Mouse (Mus musculus) right cerebral cortex, adult 2 months (tissue): ENCODE measurements around the gene Rabac1.
A peak's percentile ranks its signal among the peaks of the same experiment; 100 is the strongest.

Experiments used
- DNase-seq, 2 experiments: peaks; one replicate each; pipeline ENCODE4 v3.0.0; 2021 to 2022; ENCODE audit warnings: low spot score in 2 of 2

Rabac1 gene

DNA sequence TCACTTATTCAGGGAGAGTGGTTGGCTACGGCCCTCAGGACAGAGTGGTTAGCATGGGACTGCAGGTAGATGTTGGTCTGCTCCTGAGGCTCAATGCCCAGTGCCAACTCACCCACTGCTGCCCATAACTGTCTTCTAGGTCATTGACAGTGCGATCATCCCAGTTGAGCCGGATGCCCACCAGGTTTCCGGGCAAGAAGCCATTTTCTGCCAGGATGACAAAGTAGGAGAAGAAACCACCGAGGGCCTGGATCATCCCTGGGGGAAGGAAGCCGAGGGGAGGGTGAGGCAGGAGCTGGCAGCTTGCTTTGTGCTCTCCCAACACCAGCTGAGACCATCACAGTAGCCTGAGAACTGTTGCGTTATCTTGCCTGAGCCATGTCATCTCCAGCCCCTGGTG is 7.9 kb upstream of the Rabac1 start:
- DNase-seq = peak in 1 of 2 experiments; percentile 5

DNA sequence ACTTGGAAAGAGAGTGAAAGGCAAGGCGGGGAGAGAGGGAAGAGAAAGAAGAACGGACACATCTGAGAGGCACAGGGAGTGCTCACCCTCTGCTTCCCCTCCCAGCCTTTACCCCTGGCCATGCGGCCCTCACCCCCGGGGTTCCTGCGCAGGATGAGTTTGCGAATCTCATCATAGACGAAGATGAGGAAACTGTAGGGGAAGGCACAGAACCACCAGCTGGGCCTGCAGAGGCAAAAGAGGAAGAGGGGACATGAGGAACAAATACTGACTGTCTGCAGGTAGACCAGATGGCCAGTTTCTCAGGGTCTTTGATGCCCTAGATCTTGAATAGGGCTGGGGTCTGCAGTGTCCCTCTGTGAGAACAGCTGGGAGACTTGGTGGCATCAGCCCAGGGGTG is 6.2 kb upstream of the Rabac1 start:
- DNase-seq = no peak

GRCm38 (mm10) chr7:24974893-24975595 is 2.5 kb upstream of the Rabac1 start:
- DNase-seq = peak in 1 of 2 experiments; percentile 47

DNA sequence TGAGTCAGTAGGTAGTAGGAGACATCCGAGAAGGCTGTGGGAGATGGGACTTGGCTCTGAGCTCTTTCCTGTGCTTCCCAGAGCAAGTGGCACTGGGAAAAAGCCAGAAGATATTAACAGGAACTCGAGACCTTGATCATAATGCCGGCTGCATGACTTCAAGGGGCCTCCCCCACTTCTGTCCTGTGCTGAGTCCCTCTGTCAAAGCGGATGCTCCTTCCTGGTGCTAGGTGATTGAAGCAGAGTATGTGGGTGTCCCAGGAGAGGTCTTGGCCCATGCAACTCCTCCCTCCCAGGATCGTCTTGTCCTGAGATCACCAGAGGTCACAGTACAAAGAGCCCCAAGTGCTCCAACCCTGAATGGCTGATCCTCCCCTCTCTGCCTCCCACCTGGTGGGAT is 1.3 kb upstream of the Rabac1 start:
- DNase-seq = no peak

DNA sequence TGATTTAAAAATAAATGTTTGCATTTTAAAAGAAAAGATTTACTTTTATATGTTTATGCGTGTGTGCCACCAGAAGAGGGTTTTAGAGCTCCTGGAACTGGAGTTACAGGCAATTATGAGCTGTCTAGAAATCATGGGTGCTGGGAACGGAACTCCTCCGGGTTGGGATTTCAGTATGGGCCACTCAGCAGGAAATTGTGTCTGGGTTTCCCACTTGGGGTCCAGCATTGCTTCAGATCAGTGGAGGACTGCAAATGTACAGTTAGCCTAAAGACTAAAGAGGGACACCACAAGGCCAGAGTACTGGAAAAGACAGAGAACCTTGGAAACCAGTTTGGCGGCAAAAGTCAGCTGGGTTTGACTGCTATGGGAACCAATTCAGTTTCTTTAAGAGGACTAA is 654 bp upstream of the Rabac1 start:
- no peak for DNase-seq

DNA sequence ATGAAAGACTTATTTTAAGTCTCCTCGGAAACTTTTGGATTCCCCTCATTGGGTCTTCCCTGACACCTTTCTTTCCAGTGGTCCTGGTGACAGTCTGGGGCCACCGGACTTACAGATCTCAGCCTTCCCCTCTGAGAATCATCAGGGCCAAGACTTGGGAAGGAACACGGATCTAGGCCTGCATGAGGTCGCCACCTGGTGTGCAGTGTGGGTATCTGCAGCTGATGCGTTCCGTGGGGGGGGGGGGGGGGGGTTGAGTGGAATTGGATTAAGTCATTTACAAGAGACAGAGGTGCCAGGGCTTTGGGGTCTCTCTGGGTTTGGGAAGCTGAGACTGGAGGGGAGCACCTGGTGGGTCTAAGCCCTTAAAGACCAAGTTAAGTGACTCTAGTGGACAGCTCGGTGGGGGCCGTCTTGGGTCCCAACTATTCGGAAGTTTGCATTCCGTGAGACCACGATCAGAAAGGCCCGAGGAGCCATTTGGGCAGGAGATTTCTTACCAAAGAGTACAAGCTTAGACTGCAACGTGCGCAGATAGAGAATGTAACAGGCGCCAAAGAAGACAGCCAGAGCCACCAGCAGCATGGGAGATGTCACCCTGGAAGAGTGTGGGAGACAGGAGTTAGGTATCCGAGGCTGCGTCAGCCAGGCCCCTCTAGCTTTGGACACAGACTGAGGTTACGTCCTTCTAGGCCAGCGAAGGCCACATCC is 1.1 kb downstream of the Rabac1 start:
- DNase-seq = peak in 1 of 2 experiments; percentile 56

- no peak for DNase-seq
These were observed 2.2 kb downstream of the Rabac1 start for GRCm38 (mm10) chr7:24970341-24970740.

DNA sequence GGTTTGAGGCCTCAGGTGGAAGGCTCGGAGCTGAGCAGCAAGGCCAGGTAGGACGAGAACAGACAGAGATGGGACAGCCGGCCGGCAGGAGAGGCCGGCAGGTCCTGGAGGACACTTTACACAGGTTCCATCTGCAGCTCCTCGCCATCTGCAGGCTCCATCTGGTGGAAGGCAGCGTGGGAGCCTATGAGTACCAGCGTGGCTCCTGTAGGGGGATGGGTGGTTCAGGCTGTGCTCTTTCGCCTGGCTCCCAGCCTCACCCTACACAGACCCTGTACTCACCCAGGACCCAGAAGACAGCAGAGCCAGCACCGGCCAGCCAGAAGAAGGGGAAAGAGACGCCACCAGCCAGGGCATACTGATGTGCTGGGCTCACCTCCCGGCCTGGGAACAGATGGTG is 2.7 kb downstream of the Rabac1 start:
- DNase-seq = peak; percentile 70 to 73

- DNase-seq = no peak
These were observed 4.1 kb downstream of the Rabac1 start for GRCm38 (mm10) chr7:24968463-24968862.

DNA sequence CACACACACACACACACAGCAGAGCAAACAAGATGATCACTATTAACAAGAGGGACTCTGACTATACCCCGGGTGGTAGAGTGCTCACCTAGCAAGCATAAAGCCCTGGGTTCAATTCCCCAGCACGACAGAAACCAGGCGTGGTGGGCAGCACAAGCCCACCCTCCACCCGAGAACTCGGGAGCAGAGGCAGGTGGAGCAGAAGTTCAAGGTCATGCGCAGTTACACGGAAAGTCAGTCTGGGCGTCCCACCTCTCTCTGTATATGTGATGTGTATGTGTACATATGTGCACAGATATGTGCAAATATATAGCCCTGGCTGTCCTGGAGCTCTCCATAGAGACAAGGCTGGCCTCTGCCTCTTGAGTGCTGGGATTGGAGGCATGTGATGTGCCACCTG is 4.6 kb downstream of the Rabac1 start:
- DNase-seq = no peak

- DNase-seq = peak; percentile 90 to 93
These were observed 7.5 kb downstream of the Rabac1 start for GRCm38 (mm10) chr7:24964897-24965535.

DNA sequence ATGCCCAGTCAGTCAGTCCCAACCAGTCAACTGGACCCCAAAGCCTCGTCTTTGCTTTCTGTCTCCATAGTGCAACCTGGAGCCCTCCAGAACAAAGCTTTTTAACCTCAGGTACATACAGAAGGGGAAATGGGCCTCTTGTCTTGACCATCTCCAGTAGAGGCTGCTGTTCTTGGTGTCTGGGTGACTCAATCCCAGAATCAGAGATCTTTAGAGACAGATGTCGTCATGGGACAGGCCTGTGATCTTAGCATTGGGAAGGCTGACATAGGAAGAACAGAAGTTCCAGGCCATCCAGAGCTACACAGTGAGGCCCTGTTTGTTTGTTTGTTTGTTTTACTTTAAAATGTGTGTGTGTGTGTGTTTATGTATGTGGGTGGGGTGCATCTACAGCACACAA is 8.3 kb downstream of the Rabac1 start:
- DNase-seq = no peak

GRCm38 (mm10) chr7:24955226-24955625 is 17.3 kb downstream of the Rabac1 start:
- DNase-seq = no peak

DNA sequence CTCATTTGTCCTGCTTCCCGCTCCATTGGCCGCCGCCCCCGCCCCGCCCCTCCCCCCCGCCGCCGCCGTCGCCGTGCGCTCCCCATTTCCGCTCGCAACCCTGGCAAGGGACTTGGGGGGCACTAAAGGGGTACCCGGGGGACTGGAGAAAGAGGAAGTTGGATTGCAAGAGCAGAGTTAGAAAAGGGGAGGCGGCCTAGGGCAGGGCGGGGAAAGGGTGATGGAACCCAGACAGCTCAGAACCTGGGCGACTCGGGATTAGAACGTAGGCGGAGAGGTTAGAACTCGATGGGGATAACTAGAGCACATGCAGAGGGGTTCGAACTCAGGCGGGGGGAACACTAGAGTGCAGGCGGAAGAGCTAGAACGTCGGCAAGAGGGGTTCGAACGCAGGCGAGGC is 18.1 kb downstream of the Rabac1 start:
- DNase-seq = no peak

DNA sequence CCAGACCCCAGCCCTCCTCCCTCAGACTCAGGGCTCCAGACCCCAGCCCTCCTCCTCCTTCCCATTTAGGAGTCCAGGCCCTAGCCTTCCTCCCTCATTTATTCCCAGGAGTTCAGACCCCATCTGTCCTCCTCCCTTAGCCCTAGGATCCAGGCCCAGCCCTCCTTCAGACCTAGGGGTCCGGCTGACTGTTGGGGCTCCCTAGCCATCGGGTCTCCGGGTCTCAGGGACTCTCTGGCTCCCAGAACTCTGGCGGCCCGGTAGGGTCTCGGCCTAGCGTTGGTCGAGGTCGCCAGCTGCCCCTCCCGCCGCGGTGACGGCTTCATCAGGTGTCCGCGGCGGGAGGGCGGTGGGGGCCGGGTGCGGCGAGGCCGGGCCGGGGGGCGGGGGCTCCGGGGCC is 18.6 kb downstream of the Rabac1 start:
- no peak for DNase-seq

GRCm38 (mm10) chr7:24949958-24950623 is 22.5 kb downstream of the Rabac1 start:
- DNase-seq = peak; percentile 57

- no peak for DNase-seq
These were observed 23.8 kb downstream of the Rabac1 start for GRCm38 (mm10) chr7:24948774-24949173.

- no peak for DNase-seq
These were observed 25.1 kb downstream of the Rabac1 start for GRCm38 (mm10) chr7:24947316-24948048.

DNA sequence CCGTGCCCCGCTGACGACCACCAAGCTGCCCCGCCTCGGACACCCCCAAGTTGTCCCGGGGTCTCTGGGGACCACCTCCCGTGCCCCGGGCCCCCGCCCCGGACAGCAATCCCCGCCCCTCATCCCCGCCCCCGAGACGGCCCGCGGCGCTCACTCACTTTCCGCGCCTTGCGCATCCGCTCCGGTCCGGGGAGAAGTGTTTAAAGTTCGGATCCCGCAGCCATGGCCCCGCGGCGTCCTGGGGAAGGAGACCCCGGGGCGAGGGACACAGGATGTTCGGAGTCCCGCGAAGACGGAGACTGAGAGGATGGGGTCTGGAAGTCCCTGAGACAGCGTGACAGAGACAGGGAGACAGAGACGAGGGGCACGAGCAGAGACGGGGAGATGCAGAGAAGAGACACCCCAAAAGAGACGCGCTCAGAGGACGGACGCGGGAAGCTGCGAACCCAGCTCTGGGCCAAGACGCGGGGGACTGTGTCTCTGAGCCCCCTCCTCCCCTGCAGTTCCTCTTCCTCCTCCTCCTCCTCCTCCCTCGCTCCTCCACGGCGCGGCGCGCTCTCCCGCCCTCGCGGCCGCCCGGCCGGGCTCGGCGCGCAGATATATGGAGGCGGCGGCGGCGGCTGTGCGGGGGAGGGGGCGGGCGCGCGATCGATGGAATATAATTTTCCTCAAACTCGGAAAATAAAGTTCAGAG is 28.1 kb downstream of the Rabac1 start, which contains the start of gene Gm4881:
Gene Gm4881, minus strand, starts transcription at position 238 of the 694 bp plus-strand sequence.
- no peak for DNase-seq

GRCm38 (mm10) chr7:24943641-24944040 is 28.9 kb downstream of the Rabac1 start:
- no peak for DNase-seq

- no peak for DNase-seq
These were observed 40.9 kb downstream of the Rabac1 start for GRCm38 (mm10) chr7:24931651-24932050.
